Mouse (Mus musculus) frontal cortex, postnatal 36 days (tissue): Measurements from ENCODE around the gene Metap2.
A peak's percentile ranks its signal among the peaks of the same experiment; 100 is the strongest.

Experiments
- DNase-seq, 2 experiments: peaks; one replicate each; pipeline ENCODE4 v3.0.0; 2022; ENCODE audit warnings: low spot score in 2 of 2

Gene Metap2

GRCm38 (mm10) chr10:93911326-93911725 lies 14.4 kb upstream of the Metap2 start:
- no peak for DNase-seq

- no peak for DNase-seq
Measured at GRCm38 (mm10) chr10:93909811-93910446, 13.0 kb upstream of the Metap2 start.

DNA sequence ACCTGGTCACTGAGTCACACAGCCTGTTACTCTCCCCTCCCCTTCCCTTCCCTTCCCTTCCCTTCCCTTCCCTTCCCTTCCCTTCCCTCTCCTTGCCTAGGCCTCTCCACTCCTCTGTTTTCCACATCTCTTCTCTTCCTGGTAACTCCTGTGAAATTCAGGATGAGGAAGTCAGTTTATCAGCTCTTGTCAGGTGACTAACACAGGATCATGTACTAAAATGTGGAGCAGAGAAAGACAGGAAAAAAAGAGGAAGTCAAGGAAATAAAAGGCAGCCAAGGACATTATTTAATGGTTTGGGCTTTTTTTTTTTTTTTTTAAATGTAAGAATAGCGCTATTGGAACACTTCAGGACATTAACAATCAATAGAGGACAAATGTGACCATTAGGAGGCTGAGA lies 12.1 kb upstream of the Metap2 start:
- DNase-seq, result no peak

- DNase-seq, result no peak
Measured at GRCm38 (mm10) chr10:93908540-93908939, 11.6 kb upstream of the Metap2 start.

DNA sequence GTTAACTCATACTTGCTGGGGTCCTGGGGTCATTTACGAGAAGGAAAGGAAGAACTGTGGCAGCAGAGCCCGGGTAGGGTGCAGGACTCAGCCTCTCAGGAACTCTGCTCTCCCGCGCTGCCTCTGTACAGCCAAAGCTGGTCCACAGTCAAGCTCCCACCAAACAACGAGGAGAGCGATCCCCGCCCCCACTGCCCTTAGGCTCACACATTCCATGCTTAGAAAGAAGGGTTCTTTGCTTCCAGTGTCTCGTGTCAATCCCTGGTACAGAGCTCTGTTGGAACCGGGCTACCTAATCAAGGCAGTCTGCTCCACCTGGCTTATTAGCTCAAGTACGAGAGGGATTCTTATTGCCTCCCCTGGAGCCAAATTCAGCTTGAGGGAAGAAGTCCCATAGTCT lies 10.5 kb upstream of the Metap2 start:
- no peak for DNase-seq

DNA sequence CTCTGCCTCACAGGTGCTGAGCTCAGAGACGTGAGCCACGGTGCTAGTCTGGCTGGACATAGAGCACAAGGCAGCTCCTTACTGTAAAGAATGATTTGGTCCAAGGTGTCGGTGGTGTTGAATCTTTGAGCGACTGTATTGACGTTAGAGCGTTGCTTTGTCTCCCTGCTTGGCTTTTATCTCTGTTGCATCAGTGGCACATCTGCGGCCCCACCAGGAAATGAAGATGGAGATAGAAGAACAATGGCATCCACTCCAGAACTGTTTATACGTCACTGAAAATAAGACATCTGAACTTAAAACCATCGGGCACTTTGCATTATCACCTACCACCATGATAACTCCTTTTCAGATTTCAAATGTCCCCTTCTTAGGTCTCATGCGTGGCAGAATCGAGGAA lies 3.0 kb upstream of the Metap2 start:
- DNase-seq, result no peak

GRCm38 (mm10) chr10:93899303-93899702 lies 2.4 kb upstream of the Metap2 start:
- no peak for DNase-seq

DNA sequence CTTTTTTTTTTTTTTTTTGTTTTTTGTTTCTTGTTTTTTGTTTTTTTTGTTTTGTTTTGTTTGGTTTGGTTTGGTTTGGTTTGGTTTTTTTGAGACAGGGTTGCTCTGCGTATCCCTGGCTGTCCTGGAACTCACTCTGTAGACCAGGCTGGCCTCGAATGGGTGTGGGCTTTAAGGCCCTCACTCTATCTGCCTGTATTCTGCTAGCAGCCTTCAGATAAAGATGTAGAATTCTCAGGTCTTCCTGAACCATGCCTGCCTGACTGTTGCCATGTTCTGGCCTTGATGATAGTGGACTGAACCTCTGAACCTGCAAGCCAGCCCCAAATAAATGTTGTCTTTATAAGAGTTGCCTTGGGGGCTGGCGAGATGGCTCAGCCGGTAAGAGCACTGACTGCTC lies 4.3 kb downstream of the Metap2 start:
- no peak for DNase-seq

DNA sequence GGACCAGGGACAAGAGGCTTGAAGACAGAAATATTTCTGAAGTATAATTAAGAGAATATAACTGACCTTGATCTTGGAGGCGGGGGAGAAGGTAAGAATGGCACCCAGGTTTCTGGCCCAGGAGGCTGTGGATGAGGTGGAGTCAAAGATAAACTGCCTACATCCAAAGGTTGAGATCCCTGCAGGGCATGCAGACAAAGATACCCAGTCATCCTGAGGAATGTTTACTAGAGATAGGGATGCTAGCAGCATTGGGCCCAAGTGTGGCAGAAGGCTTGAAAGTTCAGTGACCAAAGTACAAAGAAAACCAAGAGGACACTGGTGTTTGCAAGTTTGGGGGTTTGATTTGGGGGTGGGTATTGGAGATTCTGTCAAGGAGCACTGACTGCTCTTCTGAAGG lies 5.9 kb downstream of the Metap2 start:
- no peak for DNase-seq

DNA sequence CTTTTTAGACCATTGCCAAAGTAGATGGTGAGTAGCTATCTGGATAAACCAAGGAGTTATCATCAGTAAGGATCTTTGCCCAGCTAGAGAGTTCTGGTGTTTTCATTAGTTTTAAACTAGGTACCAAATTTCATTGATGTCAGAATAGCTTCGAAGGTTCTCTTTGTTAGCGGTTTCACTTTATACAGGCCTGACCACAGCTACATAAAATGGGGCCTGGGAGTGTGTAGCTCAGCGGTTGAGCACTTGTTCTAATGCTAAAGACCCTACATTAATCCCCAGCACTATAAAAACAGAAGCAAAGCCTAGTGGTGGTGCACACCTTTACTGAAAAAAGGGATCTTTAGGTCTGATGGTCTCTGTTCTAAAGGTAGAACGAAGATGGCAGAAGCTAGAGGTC lies 6.3 kb downstream of the Metap2 start:
- no peak for DNase-seq

DNA sequence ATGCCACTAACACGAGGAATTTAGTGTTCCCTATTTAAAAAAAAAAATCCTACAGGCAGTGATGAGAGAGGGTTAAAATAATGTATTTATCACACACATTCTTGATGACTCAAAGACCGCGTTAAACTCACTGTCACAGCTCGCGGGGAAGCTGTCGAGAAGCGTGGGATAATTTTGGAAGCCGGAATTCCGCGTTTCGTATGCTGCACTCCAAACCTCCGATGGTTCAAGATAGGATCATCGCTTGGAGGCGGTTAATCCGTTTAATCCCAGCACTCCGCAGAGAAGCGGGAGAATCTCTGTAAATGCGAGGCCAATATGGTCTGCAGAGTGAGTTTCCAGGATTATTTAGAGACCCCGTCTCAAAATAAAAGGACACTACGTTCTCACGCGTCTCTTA lies 6.9 kb downstream of the Metap2 start:
- peak in 1 of 2 experiments; percentile 67 for DNase-seq

DNA sequence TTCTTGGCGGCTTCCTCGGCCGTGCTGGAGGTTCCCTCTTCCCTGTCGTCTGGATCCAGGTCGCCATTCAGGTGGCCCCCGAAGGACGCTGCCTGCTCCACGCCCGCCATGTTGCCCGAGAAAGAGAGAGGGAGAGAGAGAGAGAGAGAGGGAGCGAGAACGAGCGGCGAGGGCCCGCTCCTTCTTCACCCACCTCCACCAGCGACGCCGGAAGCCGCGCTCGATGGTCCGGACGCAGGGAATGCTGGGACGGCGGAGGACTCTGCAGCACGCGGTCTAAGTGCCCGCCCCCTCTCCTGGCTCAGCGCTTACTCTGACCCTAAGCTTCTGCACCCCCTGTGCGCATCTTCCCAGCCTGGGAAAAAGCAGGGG lies 7.3 kb downstream of the Metap2 start:
- peak; percentile 91 for DNase-seq

GRCm38 (mm10) chr10:93888935-93889578 lies 7.8 kb downstream of the Metap2 start:
- peak; percentile 51 to 64 for DNase-seq

DNA sequence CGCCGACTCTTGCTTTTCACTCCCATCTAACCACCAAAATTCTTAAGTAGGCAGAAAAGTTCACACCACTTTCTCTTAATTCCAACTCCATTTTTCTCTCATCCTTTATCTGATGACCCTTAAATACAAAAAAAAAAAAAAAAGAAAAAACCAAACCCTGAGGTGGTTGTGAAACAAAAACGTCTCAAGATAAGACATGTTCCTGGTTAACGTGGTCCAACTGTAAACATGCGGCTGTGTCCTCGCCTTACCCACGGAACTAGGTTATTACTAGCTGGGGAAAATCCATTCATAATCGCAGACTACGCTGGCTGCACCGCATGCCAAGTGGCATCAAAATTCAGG lies 8.3 kb downstream of the Metap2 start:
- DNase-seq, result no peak

DNA sequence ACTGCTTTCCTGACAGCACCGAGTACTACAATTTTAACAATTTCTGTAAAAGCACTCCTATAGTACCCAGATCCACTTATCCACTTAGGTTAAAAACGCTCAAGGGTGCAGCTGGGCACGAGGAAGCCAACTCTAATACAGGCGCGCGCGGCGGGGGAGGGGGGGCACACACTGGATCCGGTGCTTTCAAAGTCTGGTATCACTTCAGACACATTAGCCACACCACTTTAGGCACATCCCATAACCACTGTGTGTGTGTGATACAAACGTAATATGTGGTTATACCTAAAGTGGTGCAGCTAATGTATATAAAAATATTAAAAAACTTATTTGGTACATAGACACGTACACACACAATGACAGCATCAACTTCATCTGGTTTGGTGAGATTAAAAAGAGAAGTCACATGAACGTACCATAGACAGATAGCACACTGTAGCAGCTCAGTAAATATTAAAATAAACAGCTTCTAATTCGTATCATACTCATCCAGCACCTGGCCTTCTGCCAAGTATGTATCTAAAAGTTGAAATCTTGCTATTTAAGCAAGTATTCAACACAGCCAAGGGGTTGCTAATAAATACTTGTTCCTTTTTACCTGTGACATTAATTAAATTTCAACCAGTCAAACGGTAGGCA lies 10.9 kb downstream of the Metap2 start:
- DNase-seq, result no peak

GRCm38 (mm10) chr10:93882738-93883364 lies 14.0 kb downstream of the Metap2 start:
- no peak for DNase-seq

DNA sequence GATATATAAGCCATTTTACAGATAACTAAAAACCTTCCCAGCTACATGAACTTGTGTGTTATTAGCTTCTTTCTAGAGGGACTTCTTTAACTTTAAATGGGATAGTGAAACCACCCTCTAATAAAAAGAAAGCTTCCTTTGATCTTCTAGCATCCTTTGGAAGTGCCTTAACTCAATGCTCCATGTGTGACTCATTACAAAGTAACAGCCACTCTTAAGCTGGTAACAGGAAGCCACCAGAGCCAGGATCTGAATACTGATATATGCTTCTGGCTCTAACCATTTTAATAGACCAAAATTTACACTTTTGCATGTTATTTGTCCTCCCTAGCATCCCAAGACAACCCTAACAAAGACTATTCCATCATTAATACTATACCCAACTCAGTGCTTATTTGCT lies 15.0 kb downstream of the Metap2 start:
- no peak for DNase-seq

DNA sequence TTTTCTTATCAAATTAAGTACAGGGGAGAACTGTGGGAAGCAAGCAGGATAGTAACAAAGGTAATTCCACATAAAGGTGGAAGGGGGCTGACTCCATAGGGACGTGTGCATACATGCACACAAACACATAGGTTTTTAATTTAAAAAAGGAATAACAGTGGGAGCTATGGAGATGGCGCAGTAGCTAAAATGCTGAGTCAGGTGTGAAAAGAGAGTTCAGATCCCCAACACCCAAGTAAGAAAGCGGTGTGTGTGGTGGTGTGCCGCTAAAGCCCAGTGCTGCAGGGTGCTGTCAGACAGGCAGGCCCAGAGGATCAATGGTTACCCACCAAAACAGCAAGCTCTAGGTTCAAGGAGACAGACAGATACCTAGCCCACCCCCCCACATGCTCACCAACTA lies 18.2 kb downstream of the Metap2 start:
- DNase-seq, result no peak

- no peak for DNase-seq
Measured at GRCm38 (mm10) chr10:93876772-93877171, 20.1 kb downstream of the Metap2 start.

DNA sequence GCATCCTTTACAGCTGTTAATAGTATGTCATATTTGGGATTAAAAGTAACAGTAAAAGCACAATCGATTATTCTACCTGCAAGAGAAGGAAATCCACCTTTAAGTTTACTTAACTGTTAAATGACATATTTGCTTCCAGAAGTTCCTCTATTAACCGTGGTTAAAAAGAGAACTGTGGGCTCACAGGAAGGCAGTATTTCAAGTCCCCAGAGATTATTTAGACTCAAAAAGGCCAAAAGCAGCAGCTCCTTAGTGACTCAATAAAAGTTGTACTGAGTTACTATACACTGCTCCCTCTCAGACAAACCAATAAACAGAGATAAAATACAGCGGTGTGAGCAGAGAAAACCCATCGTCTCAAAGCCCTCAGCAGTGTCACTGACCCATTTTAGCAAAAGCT lies 28.0 kb downstream of the Metap2 start:
- DNase-seq, result no peak

GRCm38 (mm10) chr10:93868401-93868800 lies 28.5 kb downstream of the Metap2 start:
- DNase-seq, result no peak

DNA sequence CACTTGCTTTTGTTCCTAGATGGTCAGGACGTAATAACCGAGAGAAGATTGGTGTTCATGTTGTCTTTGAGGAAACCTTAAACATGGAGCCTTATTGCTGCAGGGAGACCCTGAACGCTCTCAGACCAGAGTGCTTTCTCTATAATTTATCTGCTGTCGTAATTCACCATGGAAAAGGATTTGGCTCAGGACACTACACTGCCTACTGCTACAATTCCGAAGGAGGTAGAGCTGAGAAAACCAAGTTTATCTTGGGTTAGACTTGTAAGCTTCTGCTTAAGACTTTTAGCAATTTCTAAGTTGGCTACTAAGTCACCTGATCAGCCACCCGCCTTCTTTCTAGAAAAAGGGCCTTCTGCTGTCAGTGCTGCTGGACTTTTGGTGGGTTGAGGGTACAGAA lies 40.8 kb downstream of the Metap2 start:
- no peak for DNase-seq

DNA sequence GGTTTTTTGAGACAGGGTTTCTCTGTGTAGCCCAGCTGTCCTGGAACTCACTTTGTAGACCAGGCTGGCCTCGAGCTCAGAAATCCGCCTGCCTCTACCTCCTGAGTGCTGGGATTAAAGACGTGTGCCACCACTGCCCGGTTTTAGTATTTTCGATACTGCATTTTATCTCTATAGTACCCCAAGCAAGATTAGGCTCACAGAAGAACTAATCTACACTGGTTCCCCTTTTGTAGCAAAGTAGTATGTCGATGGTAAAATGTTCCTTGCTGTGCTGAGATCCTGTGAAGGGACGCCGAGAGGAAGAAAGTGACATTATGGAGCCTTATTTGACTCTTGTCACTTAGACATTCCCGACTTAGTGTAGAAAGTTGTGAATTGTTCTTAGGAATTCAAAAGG lies 41.8 kb downstream of the Metap2 start:
- no peak for DNase-seq
